Mouse (Mus musculus) lung, adult 2 months (tissue): ENCODE results near the gene Ube2q1.
"Not testable (repeated sequence)": the region's sequence is repeated elsewhere in the genome, so short reads cannot be mapped to it uniquely, and the experiment has no call there.

Experiments
- CTCF ChIP-seq: fragments of 200-500 bp; IDR thresholded peaks from 2 replicates; pipeline ENCODE4 v1.5.1; 2011; ENCODE audit warnings: mild to moderate bottlenecking, low read length, control low read depth; ENCODE audit not compliant: insufficient read depth
- POLR2A ChIP-seq: fragments of 200-500 bp; IDR thresholded peaks from 2 replicates; pipeline ENCODE4 v1.6.1; 2011; ENCODE audit warnings: low read depth, mild to moderate bottlenecking, control low read depth, low read length, borderline replicate concordance; ENCODE audit errors: extremely low read depth

DNA sequence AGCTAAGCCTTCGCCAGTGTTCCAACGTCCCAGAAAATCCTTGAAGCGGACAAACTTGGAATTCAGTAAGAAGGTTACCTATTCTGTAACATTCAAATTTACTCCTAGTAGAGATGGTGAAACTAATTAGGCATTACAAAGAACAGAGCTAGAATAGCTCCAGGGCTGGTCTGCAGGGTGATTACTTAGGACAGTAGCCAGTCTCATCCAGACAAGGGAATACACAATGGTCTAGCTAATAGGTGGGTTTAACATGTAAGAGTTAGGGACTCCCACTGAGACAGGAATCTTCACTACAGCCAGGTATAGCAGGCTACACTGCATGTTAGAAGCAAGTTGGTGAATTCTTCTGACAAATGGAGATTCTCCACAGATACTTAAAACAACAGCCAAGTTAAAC is 26.7 kb downstream of the Ube2q1 start:
- not testable (repeated sequence) for TF ChIP-seq CTCF, POLR2A
